Mouse (Mus musculus) cortical plate, adult 2 months (tissue): ENCODE measurements around the gene C130074G19Rik.

ENCODE experiments used
- CTCF ChIP-seq: fragments of 200-500 bp; IDR thresholded peaks from 2 replicates; pipeline ENCODE4 v1.5.1; 2011; ENCODE audit warnings: mild to moderate bottlenecking, control low read depth, low read length; ENCODE audit not compliant: insufficient read depth; ENCODE audit errors: extremely low read depth
- POLR2A ChIP-seq: fragments of 200-500 bp; IDR thresholded peaks from 2 replicates; pipeline ENCODE4 v1.6.1; 2011; ENCODE audit warnings: mild to moderate bottlenecking, low read length, control low read depth; ENCODE audit not compliant: insufficient read depth; ENCODE audit errors: extremely low read depth

DNA sequence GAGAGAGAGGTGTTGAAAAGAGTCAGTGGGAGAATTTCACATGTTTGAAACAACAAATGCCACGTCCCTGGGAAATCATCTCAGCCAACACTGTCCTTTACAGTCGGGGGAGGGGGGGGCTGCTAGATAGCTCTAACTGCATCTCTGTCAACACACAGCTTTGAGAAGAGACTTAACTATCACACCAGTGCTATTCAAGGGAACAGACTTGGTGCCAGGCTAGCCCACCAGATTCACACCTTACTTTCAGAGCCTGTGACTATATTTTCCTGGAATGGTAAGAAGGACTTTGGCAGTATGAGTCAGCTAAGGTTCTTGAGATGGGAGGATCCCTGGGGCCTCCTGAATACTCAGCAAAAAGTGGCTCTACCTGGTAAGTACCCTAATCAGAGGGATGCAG lies 5.7 kb downstream of the C130074G19Rik start:
- TF ChIP-seq CTCF = no peak
- TF ChIP-seq POLR2A = no peak
